Mouse (Mus musculus): Measurements from ENCODE around the gene Slc30a6. TPM values are rescaled to one million over a fixed set of nuclear protein-coding genes. Genes with fewer than 3 reads are reported as not detected.

Slc30a6 gene
- polyA plus RNA-seq (2012; rRNA removed), result 10.0 and 11.4 TPM in 2 replicates

DNA sequence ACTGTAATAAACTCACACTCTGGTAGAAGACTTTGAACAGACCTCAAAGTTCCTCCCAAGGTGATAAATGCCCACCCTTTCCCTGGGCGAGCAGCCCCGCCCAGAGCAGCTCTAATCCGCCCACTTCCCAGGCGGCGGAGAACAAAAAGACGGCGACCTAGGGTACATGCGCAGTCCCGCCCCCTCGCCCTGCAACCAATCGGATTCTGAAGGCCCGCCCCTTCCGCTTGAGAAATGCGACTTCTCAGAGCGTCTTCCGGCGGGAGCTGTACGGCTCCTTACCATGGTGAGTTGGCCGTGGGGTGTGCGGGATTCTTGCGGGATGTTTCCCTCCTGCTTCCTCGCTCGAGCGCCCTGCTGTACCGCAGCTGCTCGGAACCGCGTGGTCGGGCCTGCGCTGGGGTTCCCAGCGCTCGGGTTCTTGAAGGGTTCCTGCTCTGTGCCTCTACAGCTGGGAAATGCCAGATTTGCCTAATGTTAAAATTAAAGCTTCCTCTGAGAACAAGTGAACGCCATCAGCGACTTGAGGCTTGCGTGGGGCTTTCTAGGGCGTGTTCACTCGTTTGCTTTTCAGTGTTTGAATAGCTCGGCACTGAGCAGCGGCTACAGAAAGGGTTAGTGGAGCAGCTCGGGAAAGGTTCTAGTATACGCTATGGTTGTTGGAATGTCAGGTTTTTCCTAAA lies at the start of gene Slc30a6:
Slc30a6 (plus strand) TSS at position 226 of the 683 bp plus-strand sequence.

DNA sequence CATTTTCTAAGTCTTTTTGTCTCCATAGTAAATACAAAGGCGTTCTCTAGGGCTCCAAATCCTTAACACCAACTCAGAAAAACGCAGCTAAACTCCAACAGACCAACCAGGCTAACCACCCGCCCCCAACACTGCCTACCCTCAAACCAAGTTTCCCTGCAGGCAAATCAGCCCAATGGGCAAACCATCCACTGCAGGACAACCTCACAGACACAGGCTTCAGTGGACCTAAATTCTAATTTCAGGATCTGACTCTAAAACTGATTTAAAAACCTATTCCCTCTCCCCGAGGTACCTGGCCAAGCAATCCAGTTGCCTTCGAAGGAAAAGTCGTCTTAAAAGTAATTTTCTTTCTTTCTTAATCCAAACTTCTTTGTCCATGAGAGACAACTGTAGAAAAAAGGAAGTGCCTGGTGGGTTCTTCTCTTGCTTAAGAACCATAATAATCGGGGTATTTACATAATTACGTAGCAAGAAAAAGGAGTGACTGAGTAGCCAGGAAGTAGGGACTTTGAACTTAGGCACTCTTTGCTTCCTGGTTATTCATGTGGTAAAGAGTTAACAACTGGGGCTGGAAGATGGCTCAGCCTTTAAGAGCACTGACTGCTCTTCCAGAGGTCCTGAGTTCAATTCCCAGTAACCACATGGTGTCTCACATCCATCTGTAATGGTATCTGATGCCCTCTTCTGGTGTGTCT lies 63.5 kb downstream of the Slc30a6 start, which contains the start of gene Nlrc4:
Nlrc4 (minus strand) TSS at position 432 of the 698 bp plus-strand sequence.

Other genes starting within 250 kb of the Slc30a6 start
- gene Memo1, start 100.1 kb upstream of the Slc30a6 start, polyA plus RNA-seq (2012; rRNA removed), result 30.8 and 31.1 TPM in 2 replicates
- gene Dpy30, start 71.7 kb upstream of the Slc30a6 start, polyA plus RNA-seq (2012; rRNA removed), result 60.8 and 61.2 TPM in 2 replicates
- gene Spast, start 56.6 kb upstream of the Slc30a6 start, polyA plus RNA-seq (2012; rRNA removed), result 3.8 and 4.2 TPM in 2 replicates
- 0.38 and 0.40 TPM in 2 replicates for gene Nlrc4, start 63.5 kb downstream of the Slc30a6 start, polyA plus RNA-seq (2012; rRNA removed)
- gene Yipf4, start 93.9 kb downstream of the Slc30a6 start, polyA plus RNA-seq (2012; rRNA removed), result 24.1 and 25.5 TPM in 2 replicates
- 22.1 and 25.7 TPM in 2 replicates for gene Birc6, start 132.7 kb downstream of the Slc30a6 start, polyA plus RNA-seq (2012; rRNA removed)

All from liver, embryonic 18 days (tissue).